Mouse (Mus musculus) splenic B cell, adult 2 months (primary cell): ENCODE results near the gene Pcdh19.
"Not testable (repeated sequence)": the region's sequence is repeated elsewhere in the genome, so short reads cannot be mapped to it uniquely, and the experiment has no call there.

Experiments used
- DNase-seq: peaks from one replicate; pipeline ENCODE4 v3.0.0-alpha.2; 2011; ENCODE audit warnings: low read depth, low spot score
- H3K27me3 ChIP-seq: 2 replicates; pipeline ENCODE4 v1.6.1; 2012; ENCODE audit warnings: mild to moderate bottlenecking, low read length, moderate library complexity, mixed read lengths; ENCODE audit not compliant: control insufficient read depth, poor library complexity, insufficient read depth, severe bottlenecking
- H3K36me3 ChIP-seq: 2 replicates; pipeline ENCODE4 v1.6.1; 2012; ENCODE audit warnings: mild to moderate bottlenecking, low read length, moderate library complexity, mixed read lengths; ENCODE audit not compliant: control insufficient read depth, poor library complexity, insufficient read depth, severe bottlenecking

Pcdh19 gene

DNA sequence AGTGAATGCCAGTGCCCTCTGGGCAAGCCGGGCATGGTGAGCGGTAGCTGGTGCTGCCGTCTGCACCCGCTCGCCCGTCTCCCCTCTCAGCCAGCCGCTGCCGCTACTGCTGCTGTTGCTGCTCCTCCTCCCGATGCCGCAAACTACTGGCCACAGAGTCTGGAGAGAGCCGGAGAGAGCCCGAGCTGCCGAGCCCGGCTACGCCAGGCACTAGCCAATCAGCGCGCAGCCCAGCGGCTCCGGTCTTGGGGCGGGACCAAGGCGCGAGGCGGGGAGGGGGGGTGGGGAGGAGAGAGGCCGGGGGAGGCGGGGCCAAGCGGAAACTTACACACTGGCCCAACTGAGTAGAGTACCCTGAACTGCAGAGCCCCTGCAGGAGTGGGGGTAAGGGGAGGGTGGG, at the start of gene Pcdh19:
Pcdh19 (minus strand) TSS at position 148 of the 400 bp plus-strand sequence.
- DNase-seq, result peak; percentile 14
- H3K27me3 ChIP-seq, result no peaks in the 10 kb centered on the region

DNA sequence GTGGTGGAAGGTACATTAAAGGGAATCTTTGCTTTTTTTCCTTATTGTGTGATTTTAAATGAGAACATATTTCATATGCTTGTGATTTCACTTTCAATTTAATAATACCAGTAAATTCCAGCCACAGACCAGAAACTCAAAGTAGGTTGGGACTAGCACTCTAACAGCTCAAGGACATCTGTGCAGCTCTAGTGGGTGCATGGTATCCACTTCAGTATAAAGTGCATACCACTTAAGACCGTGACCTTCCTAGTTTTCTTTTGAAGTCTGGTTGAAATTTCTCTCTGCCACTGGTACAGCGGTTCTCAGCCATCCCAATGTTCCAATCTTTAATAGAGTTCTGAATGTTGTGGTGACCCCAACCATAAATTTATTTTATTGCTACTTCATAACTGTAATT, 47.1 kb upstream of the Pcdh19 start:
- Histone ChIP-seq H3K36me3 (no peaks in the 10 kb centered on the region), H3K27me3 (no peaks in the 10 kb centered on the region)
- no peak for DNase-seq

More for the DNA sequence above, at the start of gene Pcdh19:
- H3K36me3 ChIP-seq, result no peaks in the 10 kb centered on the region

- no peaks in the 10 kb centered on the region for H3K36me3 ChIP-seq
- peak; percentile 0 for DNase-seq
- H3K27me3 ChIP-seq, result no peaks in the 10 kb centered on the region
These were observed 46.2 kb upstream of the Pcdh19 start for GRCm38 (mm10) chrX:133734984-133735383.

GRCm38 (mm10) chrX:133721517-133721916, 32.7 kb upstream of the Pcdh19 start:
- DNase-seq, result no peak
- no peaks in the 10 kb centered on the region for H3K36me3 ChIP-seq
- H3K27me3 ChIP-seq, result no peaks in the 10 kb centered on the region

GRCm38 (mm10) chrX:133710621-133711020, 21.8 kb upstream of the Pcdh19 start:
- no peaks in the 10 kb centered on the region for H3K27me3 ChIP-seq
- DNase-seq, result no peak
- H3K36me3 ChIP-seq, result no peaks in the 10 kb centered on the region

GRCm38 (mm10) chrX:133702902-133703301, 14.1 kb upstream of the Pcdh19 start:
- DNase-seq, result no peak
- Histone ChIP-seq H3K27me3 (no peaks in the 10 kb centered on the region), H3K36me3 (no peaks in the 10 kb centered on the region)

- H3K36me3 ChIP-seq, H3K27me3 ChIP-seq: not testable (repeated sequence)
These were observed 9.1 kb upstream of the Pcdh19 start for GRCm38 (mm10) chrX:133697871-133698270.

GRCm38 (mm10) chrX:133696461-133696860, 7.7 kb upstream of the Pcdh19 start:
- Histone ChIP-seq H3K27me3 (no peaks in the 10 kb centered on the region), H3K36me3 (no peaks in the 10 kb centered on the region)
- DNase-seq, result no peak

More at GRCm38 (mm10) chrX:133697871-133698270, 9.1 kb upstream of the Pcdh19 start:
- not testable (repeated sequence) for DNase-seq

GRCm38 (mm10) chrX:133693037-133693760, 4.4 kb upstream of the Pcdh19 start:
- no peak for DNase-seq
- Histone ChIP-seq H3K36me3 (no peaks in the 10 kb centered on the region), H3K27me3 (no peaks in the 10 kb centered on the region)

GRCm38 (mm10) chrX:133692392-133692790, 3.6 kb upstream of the Pcdh19 start:
- Histone ChIP-seq H3K36me3 (no peaks in the 10 kb centered on the region), H3K27me3 (no peaks in the 10 kb centered on the region)
- no peak for DNase-seq

- no peaks in the 10 kb centered on the region for H3K27me3 ChIP-seq
- H3K36me3 ChIP-seq, result no peaks in the 10 kb centered on the region
- DNase-seq, result peak; percentile 56
These were observed 3.0 kb upstream of the Pcdh19 start for GRCm38 (mm10) chrX:133691581-133692391.

GRCm38 (mm10) chrX:133690822-133691221, 2.0 kb upstream of the Pcdh19 start:
- Histone ChIP-seq H3K27me3 (no peaks in the 10 kb centered on the region), H3K36me3 (no peaks in the 10 kb centered on the region)
- DNase-seq, result no peak

DNA sequence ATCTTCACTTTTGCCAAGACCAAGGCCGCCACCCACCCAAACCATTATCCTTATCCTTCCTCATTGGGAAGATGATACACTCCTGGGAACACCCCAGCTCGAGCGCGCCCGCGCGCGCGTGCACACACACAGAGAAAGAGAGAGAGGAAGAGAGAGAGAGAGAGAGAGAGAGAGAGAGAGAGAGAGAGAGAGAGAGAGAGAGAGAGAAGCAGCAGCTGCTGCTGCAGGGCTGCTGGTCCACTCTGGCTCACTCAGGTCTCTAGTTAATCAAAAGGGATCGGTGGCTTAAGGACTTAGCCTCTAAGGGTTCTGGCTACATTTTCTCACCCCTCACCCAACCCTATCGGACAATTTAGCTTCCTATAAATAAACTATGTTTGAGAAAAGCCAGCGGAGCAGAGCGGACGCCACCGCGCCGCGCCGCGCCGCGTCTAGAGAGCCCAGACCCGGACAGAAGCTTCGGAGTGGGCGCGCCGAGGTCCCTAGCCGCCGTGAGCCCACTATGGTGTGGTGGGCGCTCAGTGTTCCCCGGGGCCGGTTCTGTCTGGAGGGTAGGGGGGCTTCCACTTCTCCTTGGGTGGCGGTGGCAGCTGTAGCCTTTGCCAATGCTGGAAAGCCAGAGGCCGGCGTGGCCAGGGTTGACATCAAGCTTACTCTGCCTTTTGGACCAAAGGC, 926 bp upstream of the Pcdh19 start:
- H3K27me3 ChIP-seq, result no peaks in the 10 kb centered on the region
- no peaks in the 10 kb centered on the region for H3K36me3 ChIP-seq
- DNase-seq, result no peak

DNA sequence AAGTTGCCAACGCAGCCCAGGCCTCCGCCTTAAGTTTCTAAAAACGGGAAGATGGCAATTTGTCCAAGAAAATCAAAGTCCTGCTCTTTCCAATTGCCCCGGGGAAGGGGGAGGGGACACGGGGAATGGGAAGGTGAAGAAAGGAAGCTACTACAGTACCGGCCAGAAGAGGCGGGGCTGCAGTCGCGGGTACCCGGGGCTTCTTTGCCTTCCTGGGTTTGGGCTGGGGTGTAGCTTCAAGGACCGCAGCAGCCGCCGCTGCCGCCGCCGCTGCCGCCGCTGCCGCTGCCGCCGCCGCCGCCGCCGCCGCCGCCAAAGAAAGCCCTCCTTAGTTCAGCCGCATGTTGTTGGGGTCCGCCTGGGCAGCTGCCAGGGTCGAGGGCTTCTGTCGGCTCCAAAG, 631 bp downstream of the Pcdh19 start:
- DNase-seq, result no peak
- Histone ChIP-seq H3K27me3 (no peaks in the 10 kb centered on the region), H3K36me3 (no peaks in the 10 kb centered on the region)

- Histone ChIP-seq H3K36me3 (no peaks in the 10 kb centered on the region), H3K27me3 (no peaks in the 10 kb centered on the region)
- DNase-seq, result no peak
These were observed 1.1 kb downstream of the Pcdh19 start for GRCm38 (mm10) chrX:133687666-133688151.
